Mouse (Mus musculus): ENCODE measurements around the gene Coro2a.

GRCm38 (mm10) chr4:46600473-46601257 lies 1.3 kb downstream of the Coro2a start:
- TF ChIP-seq CTCF (IDR thresholded peaks at IDR 0.05; ENCODE audit: extremely low read depth, insufficient read length, insufficient replicate concordance, low read depth, low read length) (no peak), POLR2A (IDR thresholded peaks at IDR 0.05; ENCODE audit: low read depth, low read length) (no peak)

All from small intestine, adult 2 months (tissue).